Comparison of ENCODE assay signal across 20 mouse cellular contexts in the genomic region with DNA sequence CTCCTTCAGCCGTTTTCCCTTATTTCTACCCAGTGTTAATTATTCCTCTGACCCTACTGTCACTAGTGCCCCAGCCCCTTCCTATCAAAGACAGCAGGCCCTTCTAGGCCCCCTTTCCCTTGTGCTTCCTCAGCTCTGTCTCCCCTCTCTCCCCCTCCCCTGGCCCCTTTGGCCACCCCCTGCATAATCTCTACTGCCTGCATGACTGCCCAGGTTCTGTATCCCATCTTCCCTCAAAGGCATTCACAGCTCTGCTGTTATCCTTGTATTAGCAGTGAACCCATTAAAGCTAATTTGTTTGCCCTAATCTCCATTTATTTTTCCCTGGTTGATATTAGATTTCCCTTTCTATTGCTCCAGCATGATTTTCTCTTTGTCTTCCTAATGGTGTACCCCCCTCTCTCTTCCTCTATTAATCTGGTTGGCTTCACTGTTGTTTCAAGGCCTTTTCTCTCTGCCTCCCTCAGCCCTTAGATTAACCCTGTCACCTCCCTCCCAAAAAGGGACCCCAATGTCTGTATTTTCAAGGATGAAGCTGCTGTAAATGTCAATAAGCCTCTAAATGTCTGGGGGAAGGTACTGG. TPM values are rescaled to one million over a fixed set of nuclear protein-coding genes. Genes with fewer than 3 reads are reported as not detected.
DNase-seq lines count a peak whose midpoint lies in the region; ATAC-seq and TF ChIP-seq lines count a peak whose summit lies in the region.
"Had no signal": no experiment of that assay in that cellular context is flagged by ENCODE, and none has a peak within 500 bp of the region (broad histone marks: within the 10 kb centered on the region; RNA-seq: fewer than 3 reads in every experiment).

No protein-coding gene starts in this region.

- TF ChIP-seq CTCF in intestine, postnatal 0 days (IDR thresholded peaks at IDR 0.05; ENCODE audit: low read depth) = no peak
- TF ChIP-seq CTCF in liver, postnatal 0 days (IDR thresholded peaks at IDR 0.05; ENCODE audit: low read depth) = no peak

- peak overlapping the region; percentile 4; the same call in 1 of the 2 replicates for H3K4me2 ChIP-seq in kidney, embryonic 15.5 days
- H3K4me2 ChIP-seq in intestine, postnatal 0 days (replicated peaks; ENCODE audit: low read depth) = no peak overlapping the region; the same call in 1 of the 2 replicates
- no peak overlapping the region for H3K4me2 ChIP-seq in liver, postnatal 0 days (ENCODE audit: low read depth, low read length)
- H3K4me2 ChIP-seq: lung, embryonic 14.5 days had no signal

- 19% methylated on average over 1 of the region's 1 CpGs for WGBS in kidney, embryonic 15.5 days
- WGBS in intestine, postnatal 0 days = 73% methylated on average over 1 of the region's 1 CpGs
- 38% methylated on average over 1 of the region's 1 CpGs for WGBS in liver, postnatal 0 days (ENCODE audit: insufficient replicate concordance)

- DNase-seq in kidney, postnatal 10 days = no peak
- DNase-seq in retina, postnatal 1 day = peak; percentile 17
- DNase-seq in retina, embryonic 14.5 days (ENCODE audit: low spot score) = no peak
- no peak for DNase-seq in liver, postnatal 0 days
- no peak for DNase-seq in spleen, adult 18-20 months
- DNase-seq: adrenal gland, adult 8-10 months; B cell, adult 2 months; cerebellum, adult 11 months; cerebellum, postnatal 14 days; heart, postnatal 10 days; kidney, adult 11 months; lung, embryonic 14.5 days; thymus, adult 2 months had no signal

- peaks cover 26% of the 10 kb centered on the region for H3K36me3 ChIP-seq in kidney, embryonic 15.5 days
- H3K36me3 ChIP-seq in intestine, postnatal 0 days (ENCODE audit: control insufficient read depth, insufficient read depth) = no peaks in the 10 kb centered on the region
- no peaks in the 10 kb centered on the region for H3K36me3 ChIP-seq in liver, postnatal 0 days (replicated peaks; ENCODE audit: insufficient read depth, low read length)
- H3K36me3 ChIP-seq: heart, embryonic 10.5 days had no signal

- H3K9me3 ChIP-seq in kidney, embryonic 15.5 days (replicated peaks) = no peaks in the 10 kb centered on the region
- no peaks in the 10 kb centered on the region for H3K9me3 ChIP-seq in intestine, postnatal 0 days (ENCODE audit: control insufficient read depth)
- H3K9me3 ChIP-seq in liver, postnatal 0 days (ENCODE audit: low read length) = no peaks in the 10 kb centered on the region
- H3K9me3 ChIP-seq: heart, embryonic 10.5 days had no signal

- H3K9ac ChIP-seq in kidney, embryonic 15.5 days = no peak overlapping the region
- H3K9ac ChIP-seq in intestine, postnatal 0 days (ENCODE audit: low read depth, low read length) = no peak overlapping the region
- no peak overlapping the region for H3K9ac ChIP-seq in liver, postnatal 0 days (replicated peaks)
- H3K9ac ChIP-seq: lung, embryonic 14.5 days had no signal

- no peak for TF ChIP-seq EP300 in liver, postnatal 0 days (IDR thresholded peaks at IDR 0.05; ENCODE audit: low read depth)

- no peaks in the 10 kb centered on the region for H3K27me3 ChIP-seq in kidney, embryonic 15.5 days
- no peaks in the 10 kb centered on the region for H3K27me3 ChIP-seq in intestine, postnatal 0 days (replicated peaks; ENCODE audit: control insufficient read depth, insufficient read depth, low read length)
- no peaks in the 10 kb centered on the region for H3K27me3 ChIP-seq in liver, postnatal 0 days (ENCODE audit: insufficient read depth, low read length)

- peak overlapping the region; percentile 84 for H3K27ac ChIP-seq in kidney, embryonic 15.5 days
- H3K27ac ChIP-seq in intestine, postnatal 0 days (ENCODE audit: low read depth, low read length) = peak overlapping the region; percentile 57
- H3K27ac ChIP-seq in liver, postnatal 0 days (ENCODE audit: low read depth) = no peak overlapping the region
- H3K27ac ChIP-seq: heart, embryonic 10.5 days; macrophage had no signal

- H3K4me3 ChIP-seq in kidney, embryonic 15.5 days (replicated peaks) = no peak overlapping the region
- no peak overlapping the region for H3K4me3 ChIP-seq in intestine, postnatal 0 days (ENCODE audit: low read depth, low read length)
- H3K4me3 ChIP-seq in liver, postnatal 0 days (ENCODE audit: low read depth, low read length) = no peak overlapping the region
- H3K4me3 ChIP-seq: erythroblast, embryonic 14.5 days; heart, embryonic 10.5 days had no signal

- ATAC-seq in kidney, embryonic 15.5 days (replicated peaks; ENCODE audit: low FRiP score) = no peak
- ATAC-seq in intestine, postnatal 0 days = no peak
- ATAC-seq in liver, postnatal 0 days = no peak
- ATAC-seq: forebrain, embryonic 14.5 days had no signal

- H3K4me1 ChIP-seq in kidney, embryonic 15.5 days = peaks cover 53% of the 10 kb centered on the region
- H3K4me1 ChIP-seq in intestine, postnatal 0 days (replicated peaks; ENCODE audit: control insufficient read depth, insufficient read depth, low read length) = 0 out of 2 replicates have a peak, but pooled peaks cover 9% of the 10 kb centered on the region
- no peaks in the 10 kb centered on the region for H3K4me1 ChIP-seq in liver, postnatal 0 days (ENCODE audit: insufficient read depth)
- H3K4me1 ChIP-seq: heart, embryonic 10.5 days had no signal

RNA-seq across cellular contexts. Expression of gene Pax8, which starts 20.9 kb away (rescaled TPM):
- 127 and 129 TPM in 2 replicates for polyA plus RNA-seq in kidney, embryonic 15.5 days (2015; fragmentation: Nextera tagmentation; extraction: Ambion mirVana)
- polyA plus RNA-seq in intestine, postnatal 0 days (2015; fragmentation: Nextera tagmentation; extraction: Ambion mirVana) = 0.52 and 0.64 TPM in 2 replicates
- 0.25 TPM in 1 of 2 replicates, not detected in the other for polyA plus RNA-seq in liver, postnatal 0 days (2015; fragmentation: Nextera tagmentation; extraction: Ambion mirVana)
- polyA plus RNA-seq: erythroblast, embryonic 14.5 days; forebrain, embryonic 14.5 days; liver, adult 2 months; lung, embryonic 14.5 days; macrophage had no signal

Comparison
In these comparisons a context has a peak if more than half of its experiments do, and no peak if none do; other contexts are left out.
1. RNA of gene Pax8, which starts 20.9 kb away (polyA plus RNA-seq): 127 to 129 TPM in kidney, embryonic 15.5 days; 0.52 to 0.64 TPM in intestine, postnatal 0 days and 0.25 TPM in liver, postnatal 0 days; every median in the first group is over 10 times any median in the second.